Mouse (Mus musculus) megakaryocyte, embryonic 14.5 days (primary cell): ENCODE measurements around the gene D930020B18Rik. TPM values are rescaled to one million over a fixed set of nuclear protein-coding genes. Genes with fewer than 3 reads are reported as not detected.

Experiments
- H3K27me3 ChIP-seq: replicated peaks from 2 replicates; pipeline ENCODE3; 2012; ENCODE audit warnings: inconsistent platforms
- H3K36me3 ChIP-seq: replicated peaks from 2 replicates; pipeline ENCODE3; 2012; ENCODE audit warnings: low read length, inconsistent platforms, mixed read lengths
- H3K4me1 ChIP-seq: 2 replicates; pipeline ENCODE4 v1.6.1; 2012; ENCODE audit warnings: inconsistent platforms
- H3K4me3 ChIP-seq: replicated peaks from 2 replicates; pipeline ENCODE3; 2012; ENCODE audit warnings: moderate library complexity, mild to moderate bottlenecking, inconsistent platforms
- H3K9me3 ChIP-seq: 2 replicates; pipeline ENCODE4 v1.6.1; 2012; ENCODE audit warnings: inconsistent platforms
- FLI1 ChIP-seq: IDR thresholded peaks from 2 replicates; pipeline ENCODE4 v1.6.1; 2012; ENCODE audit warnings: low read length, inconsistent platforms, mixed read lengths
- GATA1 ChIP-seq: IDR thresholded peaks from 3 replicates; pipeline ENCODE4 v1.6.1; 2012; ENCODE audit warnings: mixed read lengths, low read length, inconsistent platforms, borderline replicate concordance
- polyA plus RNA-seq: library from polyadenylated mRNA; stranded (reverse); fragments of >175 nt; gene quantifications from 2 replicates; pipeline ENCODE4 v1.2.3, GENCODE M21; 2012; ENCODE audit warnings: low replicate concordance; ENCODE audit not compliant: insufficient read depth

D930020B18Rik gene
- polyA plus RNA-seq, 1 experiment, result not detected

DNA sequence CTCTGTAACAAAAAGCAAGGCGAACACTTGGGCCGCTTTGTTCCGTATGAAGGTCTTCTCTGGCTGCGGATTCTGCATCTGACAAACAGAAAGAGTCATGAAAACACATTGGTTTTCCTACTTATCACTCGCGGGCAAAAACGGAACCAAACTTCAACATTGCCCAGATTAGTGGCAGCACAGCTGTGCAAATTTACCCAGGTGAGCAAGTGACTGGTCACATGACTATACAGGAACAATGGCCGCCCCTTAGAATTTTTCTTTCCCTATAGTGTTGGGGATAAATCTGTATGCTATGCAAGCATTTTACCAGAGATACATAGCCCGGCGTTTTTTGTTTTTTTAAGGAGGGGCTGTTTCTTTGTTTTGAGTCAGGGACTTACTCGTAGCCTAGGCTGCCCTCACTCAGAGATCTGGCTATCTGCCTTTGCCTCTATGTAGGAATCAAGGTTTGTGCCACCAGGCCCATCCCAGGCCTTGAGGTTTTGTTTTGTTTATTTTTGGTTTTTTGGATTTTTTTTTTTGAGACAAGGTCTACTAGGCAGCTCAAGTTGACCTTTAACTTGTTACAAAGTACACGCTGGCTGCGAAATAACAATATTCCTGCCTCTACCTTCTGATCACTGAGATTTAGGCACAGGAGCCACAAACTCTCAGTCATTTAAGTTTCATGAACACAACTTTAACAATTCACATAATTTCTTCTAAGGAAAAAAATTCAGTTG is 26.1 kb upstream of the D930020B18Rik start:
- peaks cover 96% of the 10 kb centered on the region for H3K36me3 ChIP-seq
- no peak overlapping the region for H3K4me3 ChIP-seq
- TF ChIP-seq GATA1 (no peak), FLI1 (no peak)
- peaks cover 20% of the 10 kb centered on the region for H3K4me1 ChIP-seq
- H3K27me3 ChIP-seq, result no peaks in the 10 kb centered on the region
- H3K9me3 ChIP-seq, result no peaks in the 10 kb centered on the region

DNA sequence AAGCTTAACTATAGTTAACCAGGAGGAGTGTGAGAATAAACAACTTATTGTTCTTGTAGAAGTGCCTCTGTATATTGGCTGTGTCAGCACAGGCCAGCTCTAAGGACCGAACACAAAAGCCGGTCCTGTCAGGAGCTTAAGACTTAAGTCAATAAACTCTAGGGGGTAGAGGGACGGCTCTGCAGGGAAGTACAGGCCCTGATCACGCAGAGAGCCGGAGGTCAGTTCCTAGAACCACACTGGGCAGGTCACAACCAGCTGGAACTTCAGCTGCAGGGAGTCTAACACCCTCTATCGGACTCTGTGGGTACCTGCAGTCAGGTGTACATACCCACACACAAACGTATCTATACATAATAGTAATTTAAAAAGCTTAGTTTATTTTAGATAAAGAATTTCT is 25.5 kb upstream of the D930020B18Rik start:
- H3K36me3 ChIP-seq, result peaks cover 96% of the 10 kb centered on the region

DNA sequence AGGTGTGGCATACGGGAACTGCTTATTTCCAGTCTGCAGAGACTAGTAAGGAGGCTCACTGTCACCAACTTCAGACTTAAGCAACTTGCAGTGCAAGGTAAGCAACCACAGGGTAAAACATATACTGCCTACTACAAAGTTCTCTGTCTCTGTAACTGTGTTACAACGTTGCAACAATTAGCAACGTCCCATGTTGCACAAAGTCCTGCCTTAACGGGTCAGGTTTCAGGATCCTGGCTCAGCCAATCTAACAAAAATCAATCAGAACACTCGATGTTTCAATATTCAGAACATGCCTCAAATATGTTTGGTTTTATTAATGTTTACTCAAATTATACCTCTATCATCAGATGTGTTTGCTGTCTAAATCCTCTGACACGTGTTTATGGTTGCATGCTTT is 19.0 kb upstream of the D930020B18Rik start:
- no peak for TF ChIP-seq GATA1
- TF ChIP-seq FLI1, result no peak
- no peaks in the 10 kb centered on the region for H3K27me3 ChIP-seq
- H3K36me3 ChIP-seq, result peaks cover 62% of the 10 kb centered on the region
- H3K4me3 ChIP-seq, result no peak overlapping the region
- H3K9me3 ChIP-seq, result no peaks in the 10 kb centered on the region
- peaks cover 19% of the 10 kb centered on the region for H3K4me1 ChIP-seq

More for the DNA sequence above, 25.5 kb upstream of the D930020B18Rik start:
- no peaks in the 10 kb centered on the region for H3K9me3 ChIP-seq
- peaks cover 13% of the 10 kb centered on the region for H3K4me1 ChIP-seq
- no peaks in the 10 kb centered on the region for H3K27me3 ChIP-seq
- TF ChIP-seq GATA1 (no peak), FLI1 (no peak)
- H3K4me3 ChIP-seq, result no peak overlapping the region

DNA sequence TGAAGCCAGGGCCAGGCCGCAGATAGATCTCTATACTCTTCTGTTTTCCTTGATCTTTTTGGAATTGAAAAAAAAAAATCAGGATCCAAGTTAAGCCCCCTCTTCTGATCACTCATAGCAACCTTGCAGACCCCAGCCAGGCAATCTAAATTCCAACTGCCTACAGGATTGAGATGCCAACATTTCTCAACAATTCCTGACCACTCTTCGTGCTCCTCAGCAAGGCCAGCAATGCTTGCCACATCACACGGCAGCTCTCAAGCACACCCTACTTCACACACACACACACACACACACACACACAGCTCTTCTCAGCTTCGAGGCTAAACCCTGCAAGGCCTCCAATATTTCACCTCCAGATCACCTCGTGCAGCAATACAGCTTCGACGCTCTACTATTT is 17.7 kb upstream of the D930020B18Rik start:
- Histone ChIP-seq H3K36me3 (peaks cover 50% of the 10 kb centered on the region), H3K9me3 (no peaks in the 10 kb centered on the region), H3K4me3 (no peak overlapping the region), H3K4me1 (peaks cover 28% of the 10 kb centered on the region), H3K27me3 (no peaks in the 10 kb centered on the region)
- no peak for TF ChIP-seq FLI1
- TF ChIP-seq GATA1, result no peak

DNA sequence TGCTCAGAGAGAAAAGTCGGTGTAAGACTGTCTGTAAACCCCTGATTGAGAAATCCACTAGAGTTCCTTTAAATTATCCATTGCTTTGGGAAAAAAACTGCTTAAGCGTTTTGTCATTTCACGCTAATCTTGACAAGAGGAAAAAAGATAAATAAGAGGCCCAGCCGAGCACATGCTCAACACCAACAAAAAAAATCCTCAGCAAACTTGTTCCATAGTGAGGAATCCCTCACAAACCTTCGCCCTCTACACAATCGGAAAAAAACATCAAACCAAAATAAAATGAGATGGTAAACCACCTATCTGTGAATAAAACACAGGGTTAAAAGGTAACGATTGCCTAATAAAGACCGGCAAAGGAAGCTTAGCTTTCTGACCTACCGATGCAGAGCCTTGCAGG is 16.4 kb upstream of the D930020B18Rik start:
- Histone ChIP-seq H3K4me1 (peaks cover 37% of the 10 kb centered on the region), H3K27me3 (no peaks in the 10 kb centered on the region), H3K36me3 (peaks cover 37% of the 10 kb centered on the region), H3K4me3 (peak overlapping the region; percentile 96), H3K9me3 (no peaks in the 10 kb centered on the region)
- TF ChIP-seq FLI1 (no peak), GATA1 (no peak)

DNA sequence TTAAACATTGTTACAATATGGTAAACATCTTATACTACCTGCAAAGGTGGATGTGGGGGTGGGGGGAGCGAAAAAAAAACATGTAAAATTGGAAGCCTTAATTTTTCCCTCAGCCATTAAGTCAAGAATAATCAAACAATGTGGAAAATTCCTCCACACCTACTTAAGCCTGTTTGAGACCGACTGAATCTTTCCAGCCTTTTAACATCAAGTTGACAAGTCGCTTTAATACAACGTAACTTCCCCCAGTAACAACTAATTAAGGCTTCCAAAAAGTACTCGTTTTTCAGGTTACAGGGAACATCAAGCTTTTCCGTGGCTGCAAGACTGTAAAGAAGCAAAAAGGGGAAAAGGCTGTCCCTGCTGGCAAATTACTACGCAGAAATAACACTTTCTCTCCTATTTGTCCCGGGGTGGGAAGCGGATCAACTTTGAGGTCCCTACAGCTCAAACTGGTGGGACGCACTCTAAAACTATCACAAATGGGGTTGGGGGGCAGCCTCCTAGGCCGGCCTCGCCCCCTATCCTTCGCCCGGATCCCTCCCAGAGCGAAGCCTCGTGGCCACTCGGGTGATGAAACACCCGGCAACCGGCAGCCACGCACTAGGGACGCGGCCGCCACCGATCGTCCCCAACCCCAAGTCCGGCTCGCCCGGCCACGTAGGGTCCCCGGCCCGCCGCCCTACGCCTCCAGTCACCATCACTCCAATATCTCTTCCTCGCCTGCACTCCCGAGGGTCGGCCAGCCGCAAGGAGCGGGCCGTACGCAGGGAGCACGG is 15.8 kb upstream of the D930020B18Rik start:
- Histone ChIP-seq H3K4me3 (peak overlapping the region; percentile 96), H3K4me1 (peaks cover 38% of the 10 kb centered on the region), H3K27me3 (no peaks in the 10 kb centered on the region), H3K9me3 (no peaks in the 10 kb centered on the region), H3K36me3 (peaks cover 31% of the 10 kb centered on the region)
- TF ChIP-seq FLI1 (no peak), GATA1 (no peak)

DNA sequence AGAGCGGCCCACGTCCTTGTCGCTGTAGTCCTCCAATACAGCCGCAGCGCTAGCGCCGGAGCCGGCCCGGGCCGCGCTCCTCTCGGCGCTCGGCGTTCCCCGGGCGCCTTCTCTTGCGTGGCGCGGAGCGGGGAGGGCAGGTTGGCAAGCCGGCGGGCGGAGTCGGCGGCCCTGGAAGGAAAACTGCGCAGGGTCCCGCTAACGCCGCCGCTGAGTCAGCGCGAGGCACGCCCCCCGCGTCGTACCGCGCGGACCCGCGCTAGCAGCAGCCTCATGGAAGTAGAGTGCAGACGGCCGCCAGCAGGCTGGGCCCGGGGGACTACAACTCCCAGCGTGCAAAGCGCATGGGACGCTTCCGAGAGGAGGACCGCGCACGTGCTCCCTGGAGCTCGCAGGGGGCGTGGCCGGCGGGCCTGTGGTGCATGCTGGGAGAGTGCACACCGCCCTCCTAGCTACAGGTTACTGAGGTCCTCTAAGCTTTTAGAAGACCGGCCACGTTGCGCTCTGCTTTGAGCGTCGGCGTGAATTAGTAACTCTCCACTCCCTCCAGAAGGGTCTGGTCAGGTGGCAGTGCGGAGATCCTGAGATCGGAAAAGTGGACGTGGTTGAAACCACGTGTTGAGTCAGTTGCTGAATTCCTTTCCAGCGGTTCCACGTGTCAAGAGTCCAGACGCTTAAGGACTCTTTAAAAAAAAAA is 15.1 kb upstream of the D930020B18Rik start, which contains the start of gene Xpot:
Xpot (minus strand) TSS at position 147 of the 697 bp plus-strand sequence.
- Histone ChIP-seq H3K36me3 (peaks cover 24% of the 10 kb centered on the region), H3K27me3 (no peaks in the 10 kb centered on the region), H3K4me1 (peaks cover 38% of the 10 kb centered on the region), H3K4me3 (peak within 1 kb of the TSS; percentile 96), H3K9me3 (no peaks in the 10 kb centered on the region)
- TF ChIP-seq GATA1 (no peak), FLI1 (no peak)

DNA sequence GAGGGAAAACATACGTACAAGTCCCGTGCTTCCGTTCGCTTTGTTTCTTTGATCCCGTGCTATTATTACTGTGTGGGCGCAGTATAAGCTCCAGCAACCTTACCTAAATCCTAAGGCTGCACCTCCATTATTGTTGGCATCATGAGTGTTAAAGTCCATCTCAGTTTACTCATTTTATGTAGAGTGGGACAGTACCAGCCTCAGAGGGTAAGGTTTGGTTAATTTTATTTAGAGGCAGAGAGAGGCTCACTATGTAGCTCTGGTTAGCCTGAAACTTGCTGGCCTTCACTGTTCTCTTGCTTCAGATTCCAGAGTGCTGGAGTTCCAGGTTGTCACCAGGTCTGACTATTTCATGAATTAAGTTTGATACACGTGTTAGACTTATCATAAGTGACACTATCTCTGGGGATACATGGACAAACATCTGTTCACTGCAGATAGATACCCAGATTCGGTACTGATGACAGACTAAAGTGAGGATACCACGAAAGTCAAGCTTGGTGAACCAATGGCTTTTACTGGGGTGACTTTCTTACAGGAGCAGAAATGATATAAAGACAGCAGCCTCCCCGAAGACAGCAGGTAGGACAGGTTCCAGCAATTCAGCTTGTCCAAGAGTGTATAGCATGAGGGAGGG is 14.1 kb upstream of the D930020B18Rik start:
- TF ChIP-seq GATA1 (no peak), FLI1 (no peak)
- H3K27me3 ChIP-seq, result no peaks in the 10 kb centered on the region
- no peak overlapping the region for H3K4me3 ChIP-seq
- H3K4me1 ChIP-seq, result peaks cover 38% of the 10 kb centered on the region
- peaks cover 14% of the 10 kb centered on the region for H3K36me3 ChIP-seq
- H3K9me3 ChIP-seq, result no peaks in the 10 kb centered on the region

DNA sequence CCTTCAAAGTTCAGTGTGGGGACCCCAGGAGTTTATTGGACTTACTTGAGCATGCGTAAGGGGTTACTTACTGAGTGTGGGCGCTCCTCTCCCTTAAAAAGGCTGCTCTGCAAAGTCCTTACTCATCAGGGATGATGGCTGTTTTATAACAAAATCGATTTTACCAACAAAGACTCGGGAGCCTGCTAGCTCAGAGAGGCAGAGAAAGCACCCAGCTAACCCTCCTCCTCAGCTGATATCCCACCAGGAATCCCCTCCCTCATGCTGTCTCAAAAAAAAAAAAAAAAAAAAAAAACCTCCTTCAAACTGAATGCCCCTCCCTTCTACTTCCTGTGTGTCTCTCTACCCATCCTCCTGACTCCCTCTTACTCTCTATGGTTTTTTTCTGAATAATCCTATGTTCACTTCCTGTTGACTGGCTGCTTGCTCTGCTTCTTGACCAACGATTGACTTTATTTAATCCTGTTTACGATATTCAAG is 12.8 kb upstream of the D930020B18Rik start:
- Histone ChIP-seq H3K4me3 (no peak overlapping the region), H3K4me1 (peaks cover 36% of the 10 kb centered on the region), H3K27me3 (no peaks in the 10 kb centered on the region), H3K9me3 (no peaks in the 10 kb centered on the region), H3K36me3 (peaks cover 3% of the 10 kb centered on the region)
- TF ChIP-seq FLI1 (no peak), GATA1 (no peak)
